7 mouse cellular contexts compared by ENCODE assay signal in the genomic region with DNA sequence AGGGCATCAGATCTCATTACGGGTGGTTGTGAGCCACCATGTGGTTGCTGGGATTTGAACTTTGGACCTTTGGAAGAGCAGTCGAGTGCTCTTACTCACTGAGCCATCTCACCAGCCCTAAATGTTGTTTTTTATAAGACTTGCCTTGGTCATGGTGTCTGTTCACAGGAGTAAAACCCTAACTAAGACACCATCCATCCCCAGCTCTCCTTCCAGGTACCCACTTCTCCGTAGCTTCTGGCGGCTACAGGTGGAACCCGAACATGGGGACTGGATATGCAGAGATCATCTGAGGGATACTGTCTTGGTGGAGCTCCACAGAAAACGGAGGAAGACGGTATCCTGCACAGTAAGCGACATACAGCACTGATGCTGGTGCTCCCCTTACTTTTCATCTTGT. TPM values are rescaled to one million over a fixed set of nuclear protein-coding genes. Genes with fewer than 3 reads are reported as not detected.
A peak's percentile ranks its signal among the peaks of the same experiment; 100 is the strongest.
DNase-seq lines count a peak whose midpoint lies in the region; ATAC-seq lines count a peak whose summit lies in the region.
"Not testable (repeated sequence)": the region's sequence is repeated elsewhere in the genome, so short reads cannot be mapped to it uniquely, and the experiment has no call there.

A gene (plus strand): TSS at position 301 of the 400 bp plus-strand sequence.

- peaks cover 17% of the 10 kb centered on the region; the same call in 1 of the 2 replicates for H3K36me3 ChIP-seq in forebrain, embryonic 11.5 days (ENCODE audit: control insufficient read depth, insufficient read depth, low read length)
- peaks cover 31% of the 10 kb centered on the region for H3K36me3 ChIP-seq in hindbrain, embryonic 15.5 days
- H3K36me3 ChIP-seq in liver, embryonic 16.5 days (ENCODE audit: control insufficient read depth, insufficient read depth): peaks cover 27% of the 10 kb centered on the region

- not testable (repeated sequence) for H3K27ac ChIP-seq in forebrain, embryonic 11.5 days (ENCODE audit: low read depth, low read length); hindbrain, embryonic 15.5 days (replicated peaks); liver, embryonic 16.5 days (ENCODE audit: low read length)

- not testable (repeated sequence) for H3K4me3 ChIP-seq in forebrain, embryonic 11.5 days (ENCODE audit: low read depth, low read length); hindbrain, embryonic 15.5 days
- H3K4me3 ChIP-seq in liver, embryonic 16.5 days (ENCODE audit: low read depth, low read length): peak within 1 kb of the TSS; percentile 4; the same call in 1 of the 2 replicates

- DNase-seq in adrenal gland, postnatal 36 days; heart, adult 8-10 months (ENCODE audit: low spot score); layer of hippocampus, postnatal 36 days: not testable (repeated sequence)
- peak; percentile 15 for DNase-seq in forebrain, embryonic 11.5 days (ENCODE audit: low spot score)

- H3K4me2 ChIP-seq in forebrain, embryonic 11.5 days (ENCODE audit: low read depth, low read length, severe bottlenecking); hindbrain, embryonic 15.5 days: not testable (repeated sequence)
- peak within 1 kb of the TSS; percentile 19 for H3K4me2 ChIP-seq in liver, embryonic 16.5 days (ENCODE audit: low read depth, low read length)

- not testable (repeated sequence) for H3K9me3 ChIP-seq in forebrain, embryonic 11.5 days (ENCODE audit: control insufficient read depth, low read length); hindbrain, embryonic 15.5 days; liver, embryonic 16.5 days (replicated peaks; ENCODE audit: control insufficient read depth, low read length)

- not testable (repeated sequence) for H3K4me1 ChIP-seq in forebrain, embryonic 11.5 days (replicated peaks; ENCODE audit: control insufficient read depth, insufficient read depth, low read length); hindbrain, embryonic 15.5 days (replicated peaks); liver, embryonic 16.5 days (ENCODE audit: control insufficient read depth, low read depth, low read length)

- WGBS in forebrain, embryonic 11.5 days: 96% methylated on average over 7 of the region's 8 CpGs
- 94% methylated on average over 8 of the region's 8 CpGs for WGBS in hindbrain, embryonic 15.5 days
- WGBS in liver, embryonic 16.5 days (ENCODE audit: insufficient replicate concordance): 87% methylated on average over 8 of the region's 8 CpGs

- not testable (repeated sequence) for ATAC-seq in forebrain, embryonic 11.5 days (replicated peaks; ENCODE audit: low FRiP score); hindbrain, embryonic 15.5 days (ENCODE audit: low FRiP score, low read depth); liver, embryonic 16.5 days (ENCODE audit: low read depth); monocyte, adult 5-6 weeks (replicated peaks; ENCODE audit: insufficient number of reproducible peaks, low FRiP score, low TSS enrichment, poor library complexity, severe bottlenecking)

- not testable (repeated sequence) for H3K27me3 ChIP-seq in forebrain, embryonic 11.5 days (ENCODE audit: control insufficient read depth, insufficient read depth, low read length); hindbrain, embryonic 15.5 days; liver, embryonic 16.5 days (ENCODE audit: control insufficient read depth, insufficient read depth, low read depth, low read length)

- not testable (repeated sequence) for H3K9ac ChIP-seq in forebrain, embryonic 11.5 days (ENCODE audit: low read length); hindbrain, embryonic 15.5 days; liver, embryonic 16.5 days (ENCODE audit: low read depth, low read length)

RNA-seq across cellular contexts. Expression of the gene that starts here (rescaled TPM):
- total RNA-seq in adrenal gland, postnatal 36 days (2021): 10 to 100 TPM; 44.3 to 48.3 TPM
- 70.7 and 77.3 TPM in 2 replicates for polyA plus RNA-seq in forebrain, embryonic 11.5 days (2014; fragmentation: Nextera tagmentation; extraction: Ambion mirVana)
- 10 to 100 TPM; 25.6 to 27.9 (median 27.3) TPM for total RNA-seq in heart, adult 8-10 months (2022)
- 36.9 and 42.8 TPM in 2 replicates for polyA plus RNA-seq in hindbrain, embryonic 15.5 days (2015; fragmentation: Nextera tagmentation; extraction: Ambion mirVana)
- total RNA-seq in layer of hippocampus, postnatal 36 days (2021): 10 to 100 TPM; 27.6 to 30.5 TPM
- polyA plus RNA-seq in liver, embryonic 16.5 days (2015; fragmentation: Nextera tagmentation; extraction: Ambion mirVana): 18.6 and 22.8 TPM in 2 replicates
- 63.5 to 76.8 TPM (median 69.4 TPM) in 3 replicates for total RNA-seq in monocyte, adult 5-6 weeks (2017)
